Mouse (Mus musculus): ENCODE results near the gene Mrps18b.

Mrps18b gene

GRCm38 (mm10) chr17:35874721-35875120, 41.5 kb downstream of the Mrps18b start:
- DNase-seq (ENCODE audit: low spot score): no peak

- DNase-seq (ENCODE audit: low spot score): peak; percentile 96
These were observed 42.2 kb downstream of the Mrps18b start for GRCm38 (mm10) chr17:35873774-35874519.

- peak; percentile 72 for DNase-seq (ENCODE audit: low spot score)
These were observed 45.1 kb downstream of the Mrps18b start for GRCm38 (mm10) chr17:35870884-35871696.

- no peak for DNase-seq (ENCODE audit: low spot score)
These were observed 45.9 kb downstream of the Mrps18b start for GRCm38 (mm10) chr17:35870151-35870883.

- peak; percentile 65 for DNase-seq (ENCODE audit: low spot score)
These were observed 46.7 kb downstream of the Mrps18b start for GRCm38 (mm10) chr17:35869346-35870067.

GRCm38 (mm10) chr17:35868961-35869345, 47.2 kb downstream of the Mrps18b start:
- no peak for DNase-seq (ENCODE audit: low spot score)

GRCm38 (mm10) chr17:35868165-35868820, 47.9 kb downstream of the Mrps18b start:
- DNase-seq (ENCODE audit: low spot score): no peak

GRCm38 (mm10) chr17:35866911-35867890, 49.0 kb downstream of the Mrps18b start:
- DNase-seq (ENCODE audit: low spot score): peak; percentile 58

- peak; percentile 84 for DNase-seq (ENCODE audit: low spot score)
These were observed 49.8 kb downstream of the Mrps18b start for GRCm38 (mm10) chr17:35866281-35866831.

GRCm38 (mm10) chr17:35865481-35866280, 50.5 kb downstream of the Mrps18b start, which contains the start of gene Ppp1r18:
Gene Ppp1r18 (plus strand): TSS chr17:35865593.
- peak; percentile 88 for DNase-seq (ENCODE audit: low spot score)

- DNase-seq (ENCODE audit: low spot score): no peak
These were observed 51.3 kb downstream of the Mrps18b start for GRCm38 (mm10) chr17:35864832-35865353.

GRCm38 (mm10) chr17:35861198-35861857, 54.9 kb downstream of the Mrps18b start, which contains the start of gene Nrm:
Gene Nrm (plus strand): TSS chr17:35861318.
- DNase-seq (ENCODE audit: low spot score): peak; percentile 92

GRCm38 (mm10) chr17:35860831-35861197, 55.4 kb downstream of the Mrps18b start:
- DNase-seq (ENCODE audit: low spot score): no peak
